Mouse (Mus musculus) cortical plate, adult 2 months (tissue): ENCODE results near the gene Pld1. TPM values are rescaled to one million over a fixed set of nuclear protein-coding genes. Genes with fewer than 3 reads are reported as not detected.

Experiments used
- H3K27ac ChIP-seq: fragments of 200-500 bp; 2 replicates; pipeline ENCODE4 v1.5.1; 2012; ENCODE audit warnings: low read length, control low read depth, inconsistent platforms; ENCODE audit not compliant: insufficient read depth
- H3K4me1 ChIP-seq: fragments of 200-500 bp; 2 replicates; pipeline ENCODE4 v1.6.1; 2011; ENCODE audit warnings: low read length; ENCODE audit not compliant: control insufficient read depth, insufficient read depth
- H3K4me3 ChIP-seq: fragments of 200-500 bp; 2 replicates; pipeline ENCODE4 v1.5.1; 2011; ENCODE audit warnings: mild to moderate bottlenecking, low read length, control low read depth; ENCODE audit not compliant: insufficient read depth
- CTCF ChIP-seq: fragments of 200-500 bp; IDR thresholded peaks from 2 replicates; pipeline ENCODE4 v1.5.1; 2011; ENCODE audit warnings: mild to moderate bottlenecking, control low read depth, low read length; ENCODE audit not compliant: insufficient read depth; ENCODE audit errors: extremely low read depth
- POLR2A ChIP-seq: fragments of 200-500 bp; IDR thresholded peaks from 2 replicates; pipeline ENCODE4 v1.6.1; 2011; ENCODE audit warnings: mild to moderate bottlenecking, low read length, control low read depth; ENCODE audit not compliant: insufficient read depth; ENCODE audit errors: extremely low read depth
- polyA plus RNA-seq: library from polyadenylated mRNA; depleted of rRNA; stranded (reverse); fragments of >200 nt; gene quantifications from 2 replicates; pipeline ENCODE4 v1.2.3, GENCODE M21; 2012

Gene Pld1
- polyA plus RNA-seq, 1 experiment: 6.0 TPM

- TF ChIP-seq POLR2A (no peak), CTCF (no peak)
- H3K27ac ChIP-seq: no peak overlapping the region
- no peaks in the 10 kb centered on the region for H3K4me1 ChIP-seq
- H3K4me3 ChIP-seq: no peak overlapping the region
These were observed 73.7 kb downstream of the Pld1 start for GRCm38 (mm10) chr3:28012177-28012576.

GRCm38 (mm10) chr3:28013441-28013840 is 74.9 kb downstream of the Pld1 start:
- Histone ChIP-seq H3K27ac (no peak overlapping the region), H3K4me3 (no peak overlapping the region), H3K4me1 (no peaks in the 10 kb centered on the region)
- TF ChIP-seq CTCF (no peak), POLR2A (no peak)

GRCm38 (mm10) chr3:28017002-28017401 is 78.5 kb downstream of the Pld1 start:
- H3K4me1 ChIP-seq: no peaks in the 10 kb centered on the region
- no peak overlapping the region for H3K4me3 ChIP-seq
- no peak overlapping the region for H3K27ac ChIP-seq
- no peak for TF ChIP-seq POLR2A
- no peak for TF ChIP-seq CTCF

GRCm38 (mm10) chr3:28019727-28020126 is 81.2 kb downstream of the Pld1 start:
- no peak overlapping the region for H3K27ac ChIP-seq
- no peak overlapping the region for H3K4me3 ChIP-seq
- H3K4me1 ChIP-seq: no peaks in the 10 kb centered on the region
- TF ChIP-seq POLR2A (no peak), CTCF (no peak)

GRCm38 (mm10) chr3:28020404-28020803 is 81.9 kb downstream of the Pld1 start:
- H3K4me1 ChIP-seq: no peaks in the 10 kb centered on the region
- TF ChIP-seq CTCF (no peak), POLR2A (no peak)
- no peak overlapping the region for H3K4me3 ChIP-seq
- H3K27ac ChIP-seq: no peak overlapping the region

- no peak overlapping the region for H3K4me3 ChIP-seq
- H3K27ac ChIP-seq: no peak overlapping the region
- no peak for TF ChIP-seq CTCF
- TF ChIP-seq POLR2A: no peak
- no peaks in the 10 kb centered on the region for H3K4me1 ChIP-seq
These were observed 83.7 kb downstream of the Pld1 start for GRCm38 (mm10) chr3:28022191-28022590.

- H3K27ac ChIP-seq: no peak overlapping the region
- no peak for TF ChIP-seq CTCF
- no peak for TF ChIP-seq POLR2A
These were observed 88.4 kb downstream of the Pld1 start for GRCm38 (mm10) chr3:28026876-28027275.

GRCm38 (mm10) chr3:28028456-28028855 is 90.0 kb downstream of the Pld1 start:
- Histone ChIP-seq H3K27ac (no peak overlapping the region), H3K4me3 (no peak overlapping the region), H3K4me1 (no peaks in the 10 kb centered on the region)
- TF ChIP-seq POLR2A (no peak), CTCF (no peak)

More at GRCm38 (mm10) chr3:28026876-28027275, 88.4 kb downstream of the Pld1 start:
- H3K4me3 ChIP-seq: no peak overlapping the region
- no peaks in the 10 kb centered on the region for H3K4me1 ChIP-seq

- TF ChIP-seq CTCF: no peak
- no peak for TF ChIP-seq POLR2A
- Histone ChIP-seq H3K4me1 (no peaks in the 10 kb centered on the region; the same call in 1 of the 2 replicates), H3K27ac (no peak overlapping the region), H3K4me3 (no peak overlapping the region)
These were observed 92.4 kb downstream of the Pld1 start for GRCm38 (mm10) chr3:28030860-28031259.

- Histone ChIP-seq H3K4me1 (no peaks in the 10 kb centered on the region; the same call in 1 of the 2 replicates), H3K27ac (no peak overlapping the region), H3K4me3 (no peak overlapping the region)
- TF ChIP-seq POLR2A (no peak), CTCF (no peak)
These were observed 93.2 kb downstream of the Pld1 start for GRCm38 (mm10) chr3:28031643-28032243.
